Mouse (Mus musculus): Measurements from ENCODE around the gene Mul1.

DNA sequence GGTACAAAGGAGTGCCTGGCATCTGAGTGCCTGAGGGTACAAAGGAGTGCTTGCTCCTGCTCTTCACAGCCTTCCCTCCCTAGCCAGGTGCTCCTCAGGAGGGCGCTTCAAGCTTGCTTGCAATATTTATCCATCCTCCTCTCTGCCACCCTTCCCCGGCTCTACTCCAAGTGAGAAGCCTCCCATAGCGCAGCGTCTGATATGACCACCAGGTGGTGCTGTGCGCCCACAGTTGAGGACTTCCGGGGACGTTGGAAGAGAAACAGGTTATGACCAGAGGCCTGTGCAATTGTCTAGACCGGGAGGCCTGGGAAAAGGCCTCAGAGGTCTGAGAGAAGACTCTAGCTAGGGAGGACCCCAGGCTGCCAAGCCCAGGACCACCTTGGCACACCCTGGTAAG, 12.9 kb downstream of the Mul1 start:
- TF ChIP-seq CTCF (IDR thresholded peaks at IDR 0.05; ENCODE audit: low read depth, low read length) (peak; percentile 78), POLR2AphosphoS5 (IDR thresholded peaks at IDR 0.05; ENCODE audit: insufficient replicate concordance, low read depth, low read length) (no peak)

Data from G1E (cell line).